Mouse (Mus musculus) CH12.LX (cell line): Measurements from ENCODE around the gene Dennd1a. TPM values are rescaled to one million over a fixed set of nuclear protein-coding genes. Genes with fewer than 3 reads are reported as not detected.

Experiments used
- DNase-seq: peaks from one replicate; pipeline ENCODE4 v3.0.0-alpha.2; 2013; ENCODE audit errors: extremely low read depth
- H3K27ac ChIP-seq: 2 replicates; pipeline ENCODE4 v1.5.1; 2012; ENCODE audit warnings: low read depth, mild to moderate bottlenecking, control low read depth, moderate library complexity; ENCODE audit not compliant: insufficient read depth
- H3K27me3 ChIP-seq: replicated peaks from 2 replicates; pipeline ENCODE3; 2012; ENCODE audit warnings: inconsistent platforms
- H3K36me3 ChIP-seq, 2 experiments: replicated peaks in 1 of 2; 2 replicates each; pipeline versions ENCODE3 to v1.6.1; 2012; ENCODE audit warnings: inconsistent platforms in 1 of 2, low read length in 1 of 2, mild to moderate bottlenecking in 1 of 2, mixed read lengths in 1 of 2, moderate library complexity in 1 of 2; ENCODE audit not compliant: control insufficient read depth in 1 of 2, insufficient read depth in 1 of 2
- H3K4me1 ChIP-seq, 2 experiments: 2 replicates each; pipeline ENCODE4 v1.6.1; 2012; ENCODE audit warnings: inconsistent platforms in 1 of 2, moderate library complexity in 1 of 2; ENCODE audit not compliant: insufficient read depth in 2 of 2, control insufficient read depth in 1 of 2
- H3K4me2 ChIP-seq: 2 replicates; pipeline ENCODE4 v1.6.1; 2012; ENCODE audit warnings: low read depth, mild to moderate bottlenecking, control low read depth; ENCODE audit not compliant: poor library complexity, insufficient read depth, severe bottlenecking
- H3K4me3 ChIP-seq, 3 experiments: fragments of 150-350 bp in 1 of 3; sonication (generic) in 1 of 3; replicated peaks in 1 of 3; 2 replicates each; pipeline versions ENCODE3 to v1.5.1; 2011 to 2012; ENCODE audit warnings: low read depth in 2 of 3, low read length in 2 of 3, mild to moderate bottlenecking in 2 of 3, moderate library complexity in 2 of 3, control low read depth in 1 of 3, improper control_type of control experiment in 1 of 3, inconsistent platforms in 1 of 3, mixed read lengths in 1 of 3; ENCODE audit not compliant: poor library complexity in 1 of 3
- H3K79me2 ChIP-seq: replicated peaks from 2 replicates; pipeline ENCODE4 v1.6.1; 2012; ENCODE audit warnings: mild to moderate bottlenecking, moderate library complexity; ENCODE audit not compliant: control insufficient read depth, poor library complexity, insufficient read depth, severe bottlenecking; ENCODE audit errors: extremely low read depth
- H3K9ac ChIP-seq: 2 replicates; pipeline ENCODE4 v1.6.1; 2012; ENCODE audit warnings: low read depth, mild to moderate bottlenecking, control low read depth, moderate library complexity; ENCODE audit not compliant: insufficient read depth
- H3K9me3 ChIP-seq: replicated peaks from 2 replicates; pipeline ENCODE3; 2012; ENCODE audit warnings: low read length, inconsistent platforms, mixed read lengths
- BHLHE40 ChIP-seq: IDR thresholded peaks from 2 replicates; pipeline ENCODE4 v1.6.1; 2011; ENCODE audit warnings: mild to moderate bottlenecking, low read depth, low read length, improper control_type of control experiment
- CHD1 ChIP-seq: IDR thresholded peaks from 2 replicates; pipeline ENCODE4 v1.6.1; 2012; ENCODE audit warnings: low read depth, low read length, improper control_type of control experiment, inconsistent platforms
- CTCF ChIP-seq, 2 experiments: IDR thresholded peaks in 1 of 2; conservative IDR thresholded peaks in 1 of 2; 2 replicates each; pipeline ENCODE4 v1.5.1; 2011 to 2012; ENCODE audit warnings: low read depth in 2 of 2, low read length in 2 of 2, improper control_type of control experiment in 1 of 2, inconsistent platforms in 1 of 2, mild to moderate bottlenecking in 1 of 2, moderate library complexity in 1 of 2
- EP300 ChIP-seq: IDR thresholded peaks from 2 replicates; pipeline ENCODE4 v1.6.1; 2011; ENCODE audit warnings: low read length, improper control_type of control experiment
- GABPA ChIP-seq: IDR thresholded peaks from 2 replicates; pipeline ENCODE4 v1.6.1; 2012; ENCODE audit warnings: low read depth, low read length, improper control_type of control experiment, inconsistent platforms; ENCODE audit not compliant: insufficient replicate concordance
- HCFC1 ChIP-seq: IDR thresholded peaks from 2 replicates; pipeline ENCODE4 v1.6.1; 2012; ENCODE audit warnings: low read depth, mild to moderate bottlenecking, inconsistent platforms, low read length, improper control_type of control experiment
- IRF4 ChIP-seq: IDR thresholded peaks from 2 replicates; pipeline ENCODE4 v1.6.1; 2014; ENCODE audit warnings: low read depth, mild to moderate bottlenecking, inconsistent platforms, low read length, improper control_type of control experiment
- JUND ChIP-seq: conservative IDR thresholded peaks from 2 replicates; pipeline ENCODE4 v1.6.1; 2011; ENCODE audit warnings: low read depth, low read length, improper control_type of control experiment
- KAT2A ChIP-seq: IDR thresholded peaks from 2 replicates; pipeline ENCODE4 v1.6.1; 2012; ENCODE audit warnings: low read length, improper control_type of control experiment, inconsistent platforms; ENCODE audit not compliant: insufficient replicate concordance
- MAX ChIP-seq: IDR thresholded peaks from 2 replicates; pipeline ENCODE4 v1.6.1; 2011; ENCODE audit warnings: low read length, improper control_type of control experiment
- MEF2A ChIP-seq: IDR thresholded peaks from 2 replicates; pipeline ENCODE4 v1.6.1; 2014; ENCODE audit warnings: low read depth, mild to moderate bottlenecking, inconsistent platforms, low read length, improper control_type of control experiment, borderline replicate concordance
- NELFE ChIP-seq: IDR thresholded peaks from 2 replicates; pipeline ENCODE4 v1.6.1; 2011; ENCODE audit warnings: low read depth, low read length, improper control_type of control experiment
- NRF1 ChIP-seq: IDR thresholded peaks from 2 replicates; pipeline ENCODE4 v1.6.1; 2014; ENCODE audit warnings: low read depth, mild to moderate bottlenecking, inconsistent platforms, low read length, improper control_type of control experiment, moderate library complexity
- RAD21 ChIP-seq: IDR thresholded peaks from 2 replicates; pipeline ENCODE4 v1.6.1; 2011; ENCODE audit warnings: low read depth, mild to moderate bottlenecking, low read length, improper control_type of control experiment, moderate library complexity
- RCOR1 ChIP-seq: conservative IDR thresholded peaks from 2 replicates; pipeline ENCODE4 v1.6.1; 2012; ENCODE audit warnings: low read depth, mild to moderate bottlenecking, inconsistent platforms, low read length, improper control_type of control experiment
- SMC3 ChIP-seq: IDR thresholded peaks from 2 replicates; pipeline ENCODE4 v1.6.1; 2011; ENCODE audit warnings: low read depth, low read length, improper control_type of control experiment
- TBP ChIP-seq: conservative IDR thresholded peaks from 2 replicates; pipeline ENCODE4 v1.6.1; 2011; ENCODE audit warnings: low read depth, low read length, improper control_type of control experiment
- ZC3H11A ChIP-seq: IDR thresholded peaks from 2 replicates; pipeline ENCODE4 v1.6.1; 2012; ENCODE audit warnings: low read depth, mild to moderate bottlenecking, inconsistent platforms, low read length, improper control_type of control experiment
- ZKSCAN1 ChIP-seq: IDR thresholded peaks from 2 replicates; pipeline ENCODE4 v1.6.1; 2012; ENCODE audit warnings: low read depth, inconsistent platforms, low read length, improper control_type of control experiment, borderline replicate concordance
- dilution Hi-C: fragments of 300-500 bp; cut with MboI; formaldehyde crosslinking; loops from 2 replicates; pipeline ENCODE4 v1.14.3; 2020; ENCODE audit warnings: low sequenced_read_pairs; ENCODE audit not compliant: extremely low pct_unique_long_range_greater_than_20kb, extremely low pct_ligation_motif_present
- in situ Hi-C: fragments of 300-500 bp; cut with MboI; formaldehyde crosslinking; loops from 3 replicates; pipeline ENCODE4 v1.14.3; 2019; ENCODE audit warnings: low sequenced_read_pairs, low pct_ligation_motif_present, low pct_unique_long_range_greater_than_20kb, mixed read lengths
- polyA plus RNA-seq: library from polyadenylated mRNA; unstranded; fragments of >175 nt; gene quantifications from 2 replicates; pipeline ENCODE4 v1.2.1, GENCODE M21; 2012; ENCODE audit warnings: low read depth; ENCODE audit not compliant: insufficient read length
- total RNA-seq, 2 experiments: library from RNA; depleted of rRNA; stranded (reverse); fragments of 300-350 nt in 1 of 2; fragments of >200 nt in 1 of 2; gene quantifications; 2 replicates each; pipeline ENCODE4 v1.2.3; 2012 to 2014

The Dennd1a gene
- total and polyA plus RNA-seq, 3 experiments: 2.7 to 7.3 (median 4.3) TPM

- no peaks in the 10 kb centered on the region for H3K9me3 ChIP-seq
- no peaks in the 10 kb centered on the region for H3K79me2 ChIP-seq
- no peaks in the 10 kb centered on the region for H3K27me3 ChIP-seq
- dilution Hi-C loops: no loop called here
- no peak overlapping the region for H3K9ac ChIP-seq
- no peak overlapping the region for H3K4me2 ChIP-seq
- DNase-seq: no peak
- H3K4me3 ChIP-seq: no peak overlapping the region
- peaks cover 4 to 7% of the 10 kb centered on the region in 2 experiments for H3K4me1 ChIP-seq
- H3K27ac ChIP-seq: no peak overlapping the region
- H3K36me3 ChIP-seq: peaks cover 0 to 16% of the 10 kb centered on the region in 2 experiments
- TF ChIP-seq NELFE (no peak), GABPA (no peak), ZC3H11A (no peak), IRF4 (no peak), NRF1 (no peak), CTCF (conservative IDR thresholded peaks at IDR 0.05 in 1 of 2, IDR thresholded peaks at IDR 0.05 in 1 of 2; ENCODE audit: low read depth in 2 of 2, low read length in 2 of 2) (no peak), MAX (no peak), RCOR1 (no peak)
- in situ Hi-C loops: loop anchor here (25.0 kb wide), 1 partner anchor 340 kb away; no protein-coding TSS in a partner anchor
These were observed 465.1 kb downstream of the Dennd1a start for GRCm38 (mm10) chr2:37822122-37822521.

GRCm38 (mm10) chr2:37819526-37820152, 467.6 kb downstream of the Dennd1a start:
- Histone ChIP-seq H3K27ac (no peak overlapping the region), H3K9ac (no peak overlapping the region)
- no peak for TF ChIP-seq RAD21
- no peak for TF ChIP-seq EP300
- TF ChIP-seq HCFC1: no peak
- TF ChIP-seq GABPA: no peak
- TF ChIP-seq KAT2A: no peak
- no peak for TF ChIP-seq NRF1
- no peak for TF ChIP-seq CTCF (conservative IDR thresholded peaks at IDR 0.05 in 1 of 2, IDR thresholded peaks at IDR 0.05 in 1 of 2; ENCODE audit: low read depth in 2 of 2, low read length in 2 of 2)
- no peak for TF ChIP-seq CHD1
- no peak for TF ChIP-seq BHLHE40
- no peak for TF ChIP-seq MAX
- no peak for TF ChIP-seq JUND
- TF ChIP-seq ZKSCAN1: no peak
- no peak for TF ChIP-seq TBP
- TF ChIP-seq SMC3: no peak
- no peak for TF ChIP-seq MEF2A
- TF ChIP-seq NELFE: no peak
- TF ChIP-seq, all 38 proteins: peak for 0
- Histone ChIP-seq H3K27me3 (no peaks in the 10 kb centered on the region), H3K4me1 (peaks cover 13 to 20% of the 10 kb centered on the region in 2 experiments), H3K4me2 (no peak overlapping the region), H3K36me3 (peaks cover 0 to 15% of the 10 kb centered on the region in 2 experiments), H3K9me3 (no peaks in the 10 kb centered on the region), H3K4me3 (no peak overlapping the region), H3K79me2 (no peaks in the 10 kb centered on the region)
- no peak for DNase-seq
- in situ Hi-C loops: loop anchor here (10.0 to 25.0 kb wide), 2 partner anchors 343 to 555 kb away; no protein-coding TSS in a partner anchor
- dilution Hi-C loops: no loop called here
